Mouse (Mus musculus) forebrain, embryonic 12.5 days (tissue): ENCODE results near the gene Nat8f2. TPM values are rescaled to one million over a fixed set of nuclear protein-coding genes. Genes with fewer than 3 reads are reported as not detected.
"Not testable (repeated sequence)": the region's sequence is repeated elsewhere in the genome, so short reads cannot be mapped to it uniquely, and the experiment has no call there.

Source experiments
- ATAC-seq: fragments of 200-750 bp; cut with Nextera tagmentation; 2 replicates; pipeline ENCODE4 v1.8.0; 2017; ENCODE audit warnings: moderate TSS enrichment; ENCODE audit not compliant: low FRiP score
- H3K27ac ChIP-seq: fragments of 300-500 bp; sonication (generic); 2 replicates; pipeline ENCODE4 v1.5.1; 2016; ENCODE audit warnings: mild to moderate bottlenecking
- H3K27me3 ChIP-seq: fragments of 300-500 bp; sonication (generic); 2 replicates; pipeline ENCODE4 v1.6.1; 2016; ENCODE audit warnings: mild to moderate bottlenecking
- H3K36me3 ChIP-seq: fragments of 300-500 bp; sonication (generic); replicated peaks from 2 replicates; pipeline ENCODE4 v1.6.1; 2016; ENCODE audit warnings: mild to moderate bottlenecking
- H3K4me1 ChIP-seq: fragments of 300-500 bp; sonication (generic); 2 replicates; pipeline ENCODE4 v1.6.1; 2016
- H3K4me2 ChIP-seq: fragments of 300-500 bp; sonication (generic); 2 replicates; pipeline ENCODE4 v1.6.1; 2016; ENCODE audit warnings: mild to moderate bottlenecking, moderate library complexity
- H3K4me3 ChIP-seq: fragments of 300-500 bp; sonication (generic); replicated peaks from 2 replicates; pipeline ENCODE4 v1.5.1; 2016; ENCODE audit warnings: mild to moderate bottlenecking
- H3K9ac ChIP-seq: fragments of 300-500 bp; sonication (generic); 2 replicates; pipeline ENCODE4 v1.6.1; 2016; ENCODE audit warnings: mild to moderate bottlenecking
- H3K9me3 ChIP-seq: fragments of 300-500 bp; sonication (generic); 2 replicates; pipeline ENCODE4 v1.6.1; 2016
- WGBS: fragments of 180-500 bp; shearing (Covaris S2); methylation state at CpG from one replicate; pipeline ENCODE4 v1.1.7; 2016; 5-methylcytosine and 5-hydroxymethylcytosine counted together
- polyA plus RNA-seq: library from polyadenylated mRNA; unstranded; fragments of >200 nt; fragmentation: Nextera tagmentation; extraction: Ambion mirVana; gene quantifications from 2 replicates; pipeline ENCODE4 v1.2.1, GENCODE M21; 2016

Gene Nat8f2
- polyA plus RNA-seq, 1 experiment from 2014 or later: not detected

DNA sequence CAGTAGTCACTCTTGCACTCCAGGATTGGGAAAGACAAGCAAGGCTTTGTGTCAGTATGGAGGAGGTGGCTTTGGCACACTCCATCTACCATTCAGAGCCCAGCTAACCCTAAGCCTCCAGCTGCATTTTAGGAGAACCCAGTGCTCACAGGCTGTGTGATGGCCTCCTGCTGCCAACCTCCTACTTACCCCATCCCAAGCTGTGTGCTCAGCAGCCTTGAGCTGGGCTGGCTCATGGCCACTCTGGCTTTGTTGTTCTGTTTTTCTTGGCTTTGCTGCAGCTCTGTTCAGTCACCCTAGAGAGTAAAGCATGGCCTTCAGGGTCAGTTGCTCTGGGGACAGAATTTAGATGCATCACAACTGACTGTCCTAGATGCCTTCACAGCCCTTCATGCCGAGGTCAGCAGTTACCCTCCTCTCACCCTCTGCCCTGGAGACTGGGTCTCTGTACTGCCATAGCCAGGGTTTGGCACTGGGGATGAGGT, 12.7 kb downstream of the Nat8f2 start:
- H3K4me2 ChIP-seq: no peak overlapping the region
- no peak for ATAC-seq
- no peak overlapping the region for H3K9ac ChIP-seq
- H3K9me3 ChIP-seq: no peaks in the 10 kb centered on the region
- H3K4me3 ChIP-seq: no peak overlapping the region
- WGBS: 73% methylated on average over 1 of the region's 1 CpGs
- H3K27me3 ChIP-seq: no peaks in the 10 kb centered on the region
- H3K27ac ChIP-seq: no peak overlapping the region
- no peaks in the 10 kb centered on the region for H3K4me1 ChIP-seq
- no peaks in the 10 kb centered on the region for H3K36me3 ChIP-seq

DNA sequence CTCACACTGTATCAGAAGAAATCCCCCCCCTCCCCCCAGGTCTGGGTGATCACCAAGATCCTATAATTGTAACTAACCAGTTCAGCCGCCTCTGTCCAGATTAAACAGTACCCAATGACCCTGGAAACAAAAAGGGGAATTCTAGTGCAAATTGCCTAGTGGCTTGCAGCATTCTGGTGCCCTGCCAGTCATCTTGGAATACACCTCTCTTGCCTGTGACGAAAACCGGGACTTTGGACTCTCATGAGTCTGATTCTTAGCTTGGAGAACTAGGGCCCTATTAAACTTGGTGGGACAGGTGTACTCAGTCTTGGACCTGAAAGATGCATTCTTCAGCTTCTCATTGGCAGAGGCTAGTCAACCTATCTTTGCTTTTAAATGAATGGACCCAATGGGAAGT, 15.5 kb downstream of the Nat8f2 start:
- H3K4me3 ChIP-seq: no peak overlapping the region
- no peaks in the 10 kb centered on the region for H3K27me3 ChIP-seq
- no peaks in the 10 kb centered on the region for H3K36me3 ChIP-seq
- no peaks in the 10 kb centered on the region for H3K9me3 ChIP-seq
- 78% methylated on average over 3 of the region's 3 CpGs for WGBS
- ATAC-seq: no peak
- H3K4me2 ChIP-seq: no peak overlapping the region
- H3K9ac ChIP-seq: no peak overlapping the region
- H3K4me1 ChIP-seq: no peaks in the 10 kb centered on the region
- H3K27ac ChIP-seq: no peak overlapping the region

DNA sequence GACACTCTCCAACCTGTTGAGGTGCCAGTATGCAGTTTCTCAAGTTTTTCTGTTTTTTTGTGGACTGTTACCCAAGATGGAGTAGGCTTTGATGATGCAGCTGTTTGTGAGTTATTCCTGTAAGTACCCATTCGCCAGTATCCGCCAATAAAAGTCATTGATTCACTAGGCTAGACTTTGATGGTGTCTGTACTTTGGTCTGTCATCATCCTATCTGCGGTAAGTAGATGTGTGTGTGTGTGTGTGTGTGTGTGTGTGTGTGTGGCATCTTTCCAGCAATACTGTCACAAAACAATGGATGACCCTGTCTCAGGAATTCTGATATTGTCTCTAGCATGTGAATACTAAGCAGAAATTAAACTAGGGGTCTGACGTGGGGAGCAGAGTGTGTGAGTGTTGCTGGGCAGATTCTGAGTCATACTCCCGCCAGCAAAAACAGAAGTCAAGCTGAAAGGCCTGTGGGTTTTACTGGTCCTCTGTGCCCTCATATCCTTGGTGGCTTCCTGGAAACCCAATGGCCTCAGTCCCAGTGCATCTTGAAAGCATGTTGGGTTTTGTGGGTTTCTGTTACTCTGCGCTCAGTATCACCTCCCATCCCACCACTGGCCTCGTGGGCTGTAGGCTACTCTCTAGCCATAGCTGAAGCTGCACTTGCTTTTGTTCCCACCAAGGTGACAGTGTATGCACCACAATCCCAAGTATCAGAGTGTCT, 17.7 kb downstream of the Nat8f2 start:
- Histone ChIP-seq H3K4me1 (peaks cover 6% of the 10 kb centered on the region; the same call in 1 of the 2 replicates), H3K9me3 (no peaks in the 10 kb centered on the region), H3K27me3 (no peaks in the 10 kb centered on the region), H3K9ac (no peak overlapping the region), H3K4me3 (no peak overlapping the region), H3K36me3 (no peaks in the 10 kb centered on the region), H3K4me2 (no peak overlapping the region), H3K27ac (no peak overlapping the region)
- no peak for ATAC-seq
- WGBS: 88% methylated on average over 7 of the region's 7 CpGs

DNA sequence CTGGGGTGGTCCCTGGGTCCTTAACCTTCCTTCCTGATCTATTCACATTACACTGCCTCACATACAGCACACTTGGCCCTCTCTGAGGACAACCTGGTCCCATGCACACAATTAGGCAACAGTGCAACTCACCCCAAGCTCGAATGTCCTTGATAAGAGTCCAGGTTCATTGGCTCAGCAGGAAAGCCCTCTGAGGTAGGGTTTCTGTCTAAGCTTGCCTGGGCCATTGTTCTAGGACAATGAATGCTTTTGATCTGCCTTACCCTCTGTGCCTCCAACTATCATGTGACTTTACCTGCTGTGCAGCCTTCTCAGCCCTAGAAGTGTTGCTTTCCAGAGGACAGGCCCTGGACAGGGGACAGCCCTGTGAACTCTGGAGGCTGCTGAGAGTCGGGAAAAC, 19.7 kb downstream of the Nat8f2 start:
- no peaks in the 10 kb centered on the region for H3K36me3 ChIP-seq
- H3K27me3 ChIP-seq: no peaks in the 10 kb centered on the region
- no peak for ATAC-seq
- peaks cover 6% of the 10 kb centered on the region; the same call in 1 of the 2 replicates for H3K4me1 ChIP-seq
- 10% methylated on average over 2 of the region's 2 CpGs for WGBS
- no peak overlapping the region for H3K4me2 ChIP-seq
- no peak overlapping the region for H3K27ac ChIP-seq
- no peaks in the 10 kb centered on the region for H3K9me3 ChIP-seq
- H3K9ac ChIP-seq: no peak overlapping the region
- no peak overlapping the region for H3K4me3 ChIP-seq

DNA sequence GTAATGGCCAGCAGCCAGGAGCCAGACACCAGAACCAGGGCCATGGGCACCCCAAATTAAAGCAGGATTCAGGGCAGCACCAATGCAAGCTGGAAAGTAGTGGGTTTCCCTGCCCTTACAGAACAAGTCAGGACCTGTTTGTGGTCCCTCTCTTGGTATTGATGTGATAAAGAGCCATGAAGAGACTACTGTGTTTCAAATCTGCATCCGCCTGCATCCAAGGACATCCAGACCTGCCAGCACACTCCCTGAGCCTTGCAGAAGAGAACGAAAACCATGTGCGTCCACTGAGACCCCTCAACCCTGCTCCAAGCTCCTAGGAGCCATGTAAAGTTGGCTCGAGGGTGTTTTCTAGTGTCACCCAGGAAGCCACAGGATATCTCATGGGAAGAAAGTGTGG, 20.8 kb downstream of the Nat8f2 start:
- 85% methylated on average over 4 of the region's 4 CpGs for WGBS
- Histone ChIP-seq H3K9ac (no peak overlapping the region), H3K27me3 (no peaks in the 10 kb centered on the region), H3K9me3 (no peaks in the 10 kb centered on the region), H3K4me1 (peaks cover 6% of the 10 kb centered on the region; the same call in 1 of the 2 replicates), H3K4me2 (no peak overlapping the region), H3K4me3 (no peak overlapping the region), H3K27ac (no peak overlapping the region), H3K36me3 (no peaks in the 10 kb centered on the region)
- no peak for ATAC-seq

DNA sequence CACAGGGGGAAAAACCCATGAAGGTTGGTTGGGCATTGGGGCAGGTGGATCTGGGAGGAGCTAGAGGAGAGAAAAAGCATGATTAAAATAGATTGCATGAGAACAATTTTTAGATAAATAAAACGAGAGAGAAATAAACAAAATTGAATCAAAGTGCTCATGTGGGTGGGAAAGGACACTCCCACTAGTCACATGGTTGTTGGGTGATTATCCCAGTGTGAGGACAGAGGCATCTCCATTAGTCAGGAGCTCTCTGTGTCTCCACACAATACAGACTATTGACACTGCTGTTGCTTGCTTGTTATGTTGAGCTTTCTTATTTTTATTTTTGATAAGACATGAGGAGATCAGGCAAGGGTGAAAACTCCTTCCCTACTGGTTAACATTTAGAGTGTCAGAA, 22.0 kb downstream of the Nat8f2 start:
- Histone ChIP-seq H3K4me1 (peaks cover 6% of the 10 kb centered on the region; the same call in 1 of the 2 replicates), H3K27me3 (no peaks in the 10 kb centered on the region), H3K36me3 (no peaks in the 10 kb centered on the region), H3K27ac (no peak overlapping the region), H3K4me2 (no peak overlapping the region), H3K4me3 (no peak overlapping the region), H3K9ac (no peak overlapping the region), H3K9me3 (no peaks in the 10 kb centered on the region)
- ATAC-seq: no peak
- 64% methylated on average over 1 of the region's 1 CpGs for WGBS

DNA sequence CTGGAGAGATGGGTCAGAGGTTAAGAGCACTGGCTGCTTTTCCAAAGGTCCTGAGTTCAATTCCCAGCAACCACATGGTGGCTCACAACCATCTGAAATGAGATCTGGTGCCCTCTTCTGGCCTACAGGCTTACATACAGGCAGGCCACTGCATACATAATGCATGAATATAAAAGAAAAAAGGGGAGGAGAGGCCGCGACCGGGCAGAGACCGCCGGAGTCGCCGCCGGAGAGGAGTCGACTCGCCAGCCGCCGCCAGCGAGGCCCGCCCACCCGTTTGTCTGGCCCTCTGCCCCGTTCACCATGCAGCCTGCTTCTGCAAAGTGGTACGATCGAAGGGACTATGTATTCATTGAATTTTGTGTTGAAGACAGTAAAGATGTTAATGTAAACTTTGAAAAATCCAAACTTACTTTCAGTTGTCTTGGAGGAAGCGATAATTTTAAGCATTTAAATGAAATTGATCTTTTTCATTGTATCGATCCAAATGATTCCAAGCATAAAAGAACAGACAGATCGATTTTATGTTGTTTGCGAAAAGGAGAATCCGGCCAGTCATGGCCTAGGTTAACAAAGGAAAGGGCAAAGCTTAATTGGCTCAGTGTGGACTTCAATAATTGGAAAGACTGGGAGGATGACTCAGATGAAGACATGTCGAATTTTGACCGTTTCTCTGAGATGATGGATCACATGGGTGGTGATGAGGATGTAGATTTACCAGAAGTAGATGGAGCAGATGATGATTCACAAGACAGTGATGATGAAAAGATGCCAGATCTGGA, 25.1 kb downstream of the Nat8f2 start:
- H3K4me2 ChIP-seq, H3K36me3 ChIP-seq, H3K27me3 ChIP-seq, H3K27ac ChIP-seq, H3K4me3 ChIP-seq, H3K9me3 ChIP-seq, H3K9ac ChIP-seq, ATAC-seq: not testable (repeated sequence)
- WGBS: 75% methylated on average over 25 of the region's 25 CpGs
- peaks cover 10% of the 10 kb centered on the region for H3K4me1 ChIP-seq

DNA sequence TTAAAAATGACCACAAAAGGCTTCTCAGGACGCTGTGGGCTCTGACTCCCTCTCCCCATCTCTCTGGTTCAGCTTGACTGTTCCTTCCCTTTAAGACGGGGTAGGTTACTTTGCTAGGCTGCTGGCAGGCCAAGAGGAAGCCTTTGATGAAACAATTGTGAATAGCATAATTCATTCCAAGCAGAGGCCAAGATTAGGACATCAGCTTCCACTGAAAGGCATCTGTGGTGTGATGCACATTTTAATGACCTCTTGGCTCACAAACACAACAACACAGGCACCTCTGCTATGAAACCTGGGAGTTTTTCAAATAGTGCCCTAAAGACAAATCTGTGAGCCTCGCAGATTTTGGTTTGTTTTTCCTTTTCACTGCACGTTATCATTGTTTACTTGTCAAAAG, 29.0 kb downstream of the Nat8f2 start:
- Histone ChIP-seq H3K4me3 (no peak overlapping the region), H3K27me3 (no peaks in the 10 kb centered on the region), H3K4me2 (no peak overlapping the region), H3K4me1 (peaks cover 12% of the 10 kb centered on the region), H3K36me3 (no peaks in the 10 kb centered on the region), H3K9ac (no peak overlapping the region), H3K9me3 (no peaks in the 10 kb centered on the region), H3K27ac (no peak overlapping the region)
- ATAC-seq: no peak
- 27% methylated on average over 4 of the region's 4 CpGs for WGBS

DNA sequence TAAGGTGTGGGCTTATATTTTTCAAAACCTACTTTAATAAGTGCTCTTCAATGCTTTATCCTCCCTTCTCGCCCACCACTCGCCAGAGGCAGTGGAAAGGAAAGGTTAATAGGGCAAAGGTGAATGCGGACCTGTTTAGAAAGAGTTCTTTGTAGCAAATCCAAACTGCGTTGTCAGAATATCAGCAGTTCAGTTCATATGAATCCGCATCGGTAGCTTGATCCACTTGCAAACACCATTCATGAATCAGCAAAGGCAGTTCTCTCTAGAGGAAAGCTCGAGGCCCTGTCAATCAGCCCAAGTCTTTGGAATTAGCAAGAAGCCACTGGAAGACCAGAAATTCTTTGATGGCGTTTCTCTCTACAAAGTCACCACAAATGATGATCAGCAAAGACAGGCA, 30.3 kb downstream of the Nat8f2 start:
- 29% methylated on average over 8 of the region's 8 CpGs for WGBS
- H3K4me1 ChIP-seq: peaks cover 12% of the 10 kb centered on the region
- no peaks in the 10 kb centered on the region for H3K36me3 ChIP-seq
- no peak overlapping the region for H3K9ac ChIP-seq
- no peaks in the 10 kb centered on the region for H3K9me3 ChIP-seq
- ATAC-seq: no peak
- H3K27ac ChIP-seq: no peak overlapping the region
- no peak overlapping the region for H3K4me2 ChIP-seq
- no peak overlapping the region for H3K4me3 ChIP-seq
- H3K27me3 ChIP-seq: no peaks in the 10 kb centered on the region

DNA sequence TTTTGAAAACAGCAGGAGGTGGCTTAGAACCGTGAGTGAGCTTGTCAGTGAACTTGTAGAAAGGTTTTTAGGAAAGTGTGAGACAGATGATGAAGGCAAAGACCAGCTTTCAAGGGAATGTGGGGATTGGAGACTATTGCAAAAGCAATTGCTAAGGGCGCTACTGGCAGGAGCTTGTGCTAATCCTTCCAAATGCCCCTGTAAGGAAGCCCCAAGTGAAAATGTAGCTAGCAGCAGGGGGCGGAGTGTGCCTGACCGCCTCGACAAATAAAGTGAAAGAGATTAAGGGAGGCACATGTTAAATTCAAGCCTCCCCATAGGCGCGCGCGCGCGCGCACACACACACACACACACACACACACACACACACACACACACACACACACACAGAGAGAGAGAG, 31.7 kb downstream of the Nat8f2 start:
- not testable (repeated sequence) for H3K27ac ChIP-seq, H3K36me3 ChIP-seq, H3K9ac ChIP-seq, H3K27me3 ChIP-seq, ATAC-seq, H3K4me3 ChIP-seq, H3K9me3 ChIP-seq
- 6% methylated on average over 12 of the region's 12 CpGs for WGBS
- Histone ChIP-seq H3K4me1 (peaks cover 12% of the 10 kb centered on the region), H3K4me2 (peak overlapping the region; percentile 21; the same call in 1 of the 2 replicates)

DNA sequence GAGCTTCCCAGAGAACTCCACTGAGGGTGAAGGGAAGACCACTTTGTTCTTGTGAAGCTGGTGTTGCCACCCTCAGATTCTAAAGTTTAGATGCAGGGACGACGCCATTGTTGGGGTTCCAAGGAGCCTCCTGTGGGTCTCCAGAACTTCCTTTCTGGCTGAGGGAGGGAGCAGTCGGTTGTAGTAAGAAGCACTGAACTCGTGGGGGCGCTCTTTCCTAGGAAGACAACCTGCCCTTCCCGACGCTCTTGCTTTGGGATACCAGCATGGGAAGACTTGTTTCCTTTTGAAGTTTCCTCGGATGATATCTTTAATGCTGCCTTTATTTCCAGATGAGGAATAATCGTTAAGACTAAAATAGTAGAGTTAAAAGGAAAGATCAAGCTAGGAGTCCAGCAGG, 32.1 kb downstream of the Nat8f2 start:
- H3K4me1 ChIP-seq: peaks cover 12% of the 10 kb centered on the region
- not testable (repeated sequence) for H3K36me3 ChIP-seq, H3K27me3 ChIP-seq, H3K27ac ChIP-seq, H3K4me2 ChIP-seq, H3K9me3 ChIP-seq, ATAC-seq, H3K4me3 ChIP-seq, H3K9ac ChIP-seq
- WGBS: 18% methylated on average over 9 of the region's 9 CpGs

DNA sequence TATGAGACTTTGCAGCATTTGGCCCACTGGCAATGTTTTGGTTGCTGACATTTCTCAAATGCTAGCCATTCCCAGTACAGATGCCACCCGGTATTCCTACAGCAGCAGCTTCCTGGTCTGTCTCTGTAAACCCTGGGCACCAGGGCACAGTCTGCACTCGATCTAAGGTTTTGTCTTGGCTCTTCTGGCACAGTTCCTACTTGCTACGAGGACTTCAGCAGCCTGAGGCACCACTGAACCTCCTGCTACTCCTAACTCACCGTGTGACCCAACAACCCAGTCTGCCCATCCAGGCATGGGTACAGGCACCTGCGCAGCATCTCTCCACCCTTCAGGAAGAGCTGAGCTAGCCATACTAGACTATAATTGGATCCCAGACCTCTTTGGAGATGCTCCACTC, 32.9 kb downstream of the Nat8f2 start:
- H3K27me3 ChIP-seq, H3K36me3 ChIP-seq: not testable (repeated sequence)
- 81% methylated on average over 5 of the region's 5 CpGs for WGBS

DNA sequence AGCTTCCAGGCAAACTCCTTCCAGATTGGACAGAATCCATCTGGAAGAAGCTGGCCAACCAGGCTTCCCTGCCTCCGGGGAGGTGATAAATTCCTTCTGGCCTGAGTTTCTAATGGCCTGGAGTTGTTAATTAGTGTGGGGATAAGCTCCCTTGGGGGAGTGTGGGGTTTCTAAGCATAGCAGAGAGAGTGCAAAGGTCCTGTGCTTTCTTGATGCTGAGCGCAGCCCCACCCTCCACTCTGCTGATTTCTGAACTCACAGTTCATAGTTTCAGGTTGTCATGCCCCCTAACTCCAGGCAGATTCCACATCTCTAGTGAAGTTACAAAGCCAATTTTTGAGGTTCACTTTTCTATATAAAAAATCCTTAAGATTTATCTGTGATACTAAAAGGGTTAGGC, 33.9 kb downstream of the Nat8f2 start:
- not testable (repeated sequence) for H3K4me2 ChIP-seq, H3K36me3 ChIP-seq, H3K4me3 ChIP-seq, ATAC-seq, H3K27me3 ChIP-seq, H3K9me3 ChIP-seq, H3K9ac ChIP-seq, H3K27ac ChIP-seq
- WGBS: 80% methylated on average over 1 of the region's 2 CpGs
- peaks cover 12% of the 10 kb centered on the region for H3K4me1 ChIP-seq

More for the DNA sequence above, 32.9 kb downstream of the Nat8f2 start:
- not testable (repeated sequence) for ATAC-seq, H3K9me3 ChIP-seq, H3K27ac ChIP-seq, H3K4me2 ChIP-seq, H3K4me3 ChIP-seq, H3K9ac ChIP-seq
- H3K4me1 ChIP-seq: peaks cover 12% of the 10 kb centered on the region
